Mouse (Mus musculus) heart, postnatal 4 days (tissue): ENCODE results near the gene Rag2. TPM values are rescaled to one million over a fixed set of nuclear protein-coding genes. Genes with fewer than 3 reads are reported as not detected.
A peak's percentile ranks its signal among the peaks of the same experiment; 100 is the strongest.

ENCODE experiments used
- DNase-seq: peaks from one replicate; pipeline ENCODE4 v3.0.0; 2021
- total RNA-seq, 2 experiments: library from RNA; stranded (reverse); gene quantifications; 2 replicates each; pipeline ENCODE4 v1.2.3; 2021

Rag2 gene
- not detected for total RNA-seq

- DNase-seq: no peak
These were observed at the start of gene Rag2 for GRCm38 (mm10) chr2:101624526-101624925. Rag2 (plus strand) TSS chr2:101624718.

- DNase-seq: no peak
These were observed 47.3 kb upstream of the Rag2 start for GRCm38 (mm10) chr2:101577243-101577642.

DNA sequence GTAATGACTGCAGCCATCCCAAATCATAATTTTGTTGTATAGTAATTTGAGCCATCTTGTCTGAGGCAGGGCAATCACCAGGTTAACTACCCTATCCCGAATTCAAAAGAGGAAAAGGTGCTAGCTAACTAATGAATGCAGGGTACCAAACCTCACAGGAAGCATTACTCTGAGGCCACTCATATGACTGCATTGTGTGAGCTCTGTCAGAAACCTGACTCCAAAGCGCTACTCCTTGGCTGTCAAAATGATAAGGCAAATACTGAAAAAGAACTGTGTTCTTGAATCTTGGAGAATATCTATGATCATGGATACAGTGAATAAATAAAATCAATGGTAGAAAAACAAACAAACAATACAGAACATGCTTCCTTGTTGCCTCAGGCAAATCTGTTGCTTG lies 44.5 kb upstream of the Rag2 start:
- DNase-seq: no peak

- DNase-seq: no peak
These were observed 44.1 kb upstream of the Rag2 start for GRCm38 (mm10) chr2:101580428-101580827.

- no peak for DNase-seq
These were observed 43.5 kb upstream of the Rag2 start for GRCm38 (mm10) chr2:101580977-101581376.

- no peak for DNase-seq
These were observed 43.1 kb upstream of the Rag2 start for GRCm38 (mm10) chr2:101581418-101581817.

- DNase-seq: no peak
These were observed 33.2 kb upstream of the Rag2 start for GRCm38 (mm10) chr2:101591356-101591755.

GRCm38 (mm10) chr2:101592023-101592841 lies 32.3 kb upstream of the Rag2 start:
- DNase-seq: no peak

GRCm38 (mm10) chr2:101592886-101593285 lies 31.6 kb upstream of the Rag2 start:
- DNase-seq: no peak

GRCm38 (mm10) chr2:101594681-101595080 lies 29.8 kb upstream of the Rag2 start:
- no peak for DNase-seq

DNA sequence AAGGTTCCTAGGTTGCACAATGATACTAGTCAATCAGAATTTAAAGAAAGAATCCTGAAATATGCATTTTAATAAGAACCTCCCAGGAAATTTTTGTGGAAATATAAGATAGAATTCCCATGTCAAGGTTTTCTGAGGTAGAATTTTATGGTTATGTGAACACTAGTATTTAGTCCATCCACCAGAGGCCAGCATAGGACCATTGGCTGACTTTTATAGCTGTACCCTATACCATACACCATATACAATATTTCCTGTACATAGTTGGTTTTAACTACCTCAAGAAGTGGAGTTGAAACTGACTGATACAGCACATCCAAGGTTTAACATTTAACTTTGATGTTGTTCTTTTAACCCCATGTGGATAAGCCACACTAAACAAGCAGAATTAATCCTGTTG lies 27.3 kb upstream of the Rag2 start:
- no peak for DNase-seq

- no peak for DNase-seq
These were observed 26.0 kb upstream of the Rag2 start for GRCm38 (mm10) chr2:101598190-101599181.

GRCm38 (mm10) chr2:101600703-101601102 lies 23.8 kb upstream of the Rag2 start:
- peak; percentile 42 for DNase-seq

GRCm38 (mm10) chr2:101603099-101603498 lies 21.4 kb upstream of the Rag2 start:
- DNase-seq: no peak

DNA sequence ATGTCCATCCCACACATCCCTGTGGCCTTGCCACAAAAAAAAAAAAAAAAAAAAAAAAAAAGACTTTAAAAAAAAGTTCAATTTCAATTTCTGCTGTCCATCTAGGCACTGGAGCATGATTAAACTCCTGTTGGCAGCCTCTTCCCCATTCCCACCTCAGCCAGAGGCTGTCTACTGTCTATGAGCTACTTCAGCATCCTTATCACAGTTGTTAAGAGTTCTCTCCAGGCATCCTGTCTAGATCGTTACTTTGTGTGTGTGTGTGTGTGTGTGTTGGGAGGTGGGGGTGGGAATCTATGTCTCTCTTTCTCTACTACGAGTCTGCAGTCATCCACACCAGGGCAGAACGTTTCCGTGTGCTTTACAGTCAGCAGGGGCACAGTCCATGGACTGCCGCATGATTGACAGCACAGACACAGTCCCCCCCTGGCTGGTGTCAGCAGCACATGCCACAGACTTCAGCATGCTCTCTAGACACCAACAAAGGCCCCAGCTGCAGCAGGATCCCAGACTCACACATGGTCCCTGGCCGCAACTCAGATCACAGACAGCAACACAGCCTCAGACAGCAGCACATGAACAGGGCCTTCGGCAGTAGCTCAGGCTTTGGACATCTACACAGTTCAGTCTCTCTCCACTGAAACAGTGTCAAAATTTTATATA lies 16.2 kb upstream of the Rag2 start:
- DNase-seq: no peak

DNA sequence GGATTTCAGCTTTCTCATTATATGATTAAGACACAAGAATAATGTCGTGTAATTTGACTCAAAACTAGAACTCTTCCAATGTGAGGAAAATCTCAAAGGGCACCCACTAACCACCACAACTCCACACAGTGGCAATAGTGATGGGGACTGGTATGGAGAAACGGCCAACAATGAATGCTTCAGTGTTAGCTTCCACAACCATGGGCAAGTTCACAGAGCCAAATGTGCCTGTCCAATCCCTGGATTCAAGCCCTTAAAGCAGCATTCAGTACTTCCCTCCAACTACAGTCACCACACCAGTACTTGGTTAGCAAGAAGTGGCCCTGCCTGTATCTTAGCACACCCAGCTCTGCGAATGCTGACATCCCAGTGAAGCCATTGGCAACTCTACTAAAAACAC lies 13.7 kb upstream of the Rag2 start:
- DNase-seq: no peak

DNA sequence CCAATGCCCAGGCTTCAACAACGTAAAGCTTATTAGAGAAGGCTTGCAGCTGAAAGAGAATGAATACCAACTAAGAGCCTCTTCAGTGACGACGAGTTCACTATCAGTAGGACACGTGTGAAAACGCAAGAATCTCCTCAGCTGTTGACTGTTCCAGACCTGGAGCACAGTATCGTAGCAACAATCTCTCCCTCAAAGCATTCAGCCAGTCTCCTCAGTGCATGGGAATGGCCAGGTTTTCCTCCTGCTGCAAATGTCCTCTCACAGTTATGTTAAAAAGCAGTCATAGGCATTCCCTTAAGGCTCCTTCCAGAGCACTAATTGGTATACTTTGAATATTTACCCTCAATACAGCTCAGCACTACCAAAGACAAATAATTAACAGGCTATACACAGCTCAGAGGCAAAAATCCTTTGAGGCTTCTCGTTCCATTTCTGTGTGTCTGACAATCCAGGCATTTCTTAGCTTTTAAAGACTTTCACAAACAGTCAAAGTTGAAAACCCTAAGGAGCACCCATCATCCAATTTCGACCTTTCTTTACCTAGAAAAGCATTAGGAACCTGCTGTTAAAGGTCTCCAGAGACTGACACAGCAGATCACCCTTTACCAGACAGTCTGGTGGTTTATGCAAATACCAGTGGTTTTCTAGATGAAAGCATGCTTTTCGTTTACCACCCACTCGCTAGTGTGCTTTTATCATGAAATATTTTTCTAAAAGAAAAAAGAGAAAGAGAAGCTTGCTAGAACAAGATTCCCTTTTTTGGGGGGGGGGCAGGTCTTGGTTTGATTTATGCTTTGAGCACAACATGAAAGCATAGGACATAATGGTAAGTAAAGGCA lies 8.8 kb upstream of the Rag2 start:
- no peak for DNase-seq

DNA sequence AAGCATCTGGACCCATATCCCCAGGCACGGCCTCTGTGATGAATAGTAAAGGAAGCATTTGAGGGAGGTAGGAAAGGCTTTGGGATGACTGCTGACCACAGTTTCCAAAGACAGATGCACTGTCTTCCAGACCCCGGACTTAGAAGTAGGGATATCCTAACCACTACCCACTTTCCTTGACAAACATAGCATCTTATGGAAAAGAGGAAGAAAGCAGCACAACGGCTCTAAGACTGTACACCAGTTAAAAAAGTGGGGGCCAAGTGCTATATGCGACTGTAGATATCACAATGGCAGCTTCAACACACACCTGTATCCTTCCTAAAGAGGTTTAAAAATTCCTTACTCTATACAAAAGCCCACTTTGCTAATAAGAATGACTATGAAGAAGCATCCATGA lies 6.1 kb upstream of the Rag2 start:
- DNase-seq: no peak

DNA sequence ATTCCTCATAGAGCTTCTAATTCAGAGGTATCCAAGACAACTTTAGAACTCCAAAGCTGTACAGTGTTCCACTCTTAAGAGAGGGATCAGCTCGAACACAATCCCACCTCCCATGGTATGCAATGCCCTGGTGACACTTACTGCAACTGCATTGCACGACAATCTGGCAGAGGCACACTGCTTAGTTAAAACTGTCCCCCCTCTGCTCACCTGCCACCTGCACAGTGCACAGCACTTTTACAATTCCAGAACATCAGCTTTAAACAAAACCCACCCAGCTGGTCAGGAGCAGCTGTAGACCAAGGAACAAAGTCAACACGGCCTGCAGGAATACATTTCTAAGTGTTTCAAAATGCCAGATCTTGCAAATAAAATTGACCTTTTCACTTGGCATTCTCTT lies 3.6 kb upstream of the Rag2 start:
- DNase-seq: no peak

DNA sequence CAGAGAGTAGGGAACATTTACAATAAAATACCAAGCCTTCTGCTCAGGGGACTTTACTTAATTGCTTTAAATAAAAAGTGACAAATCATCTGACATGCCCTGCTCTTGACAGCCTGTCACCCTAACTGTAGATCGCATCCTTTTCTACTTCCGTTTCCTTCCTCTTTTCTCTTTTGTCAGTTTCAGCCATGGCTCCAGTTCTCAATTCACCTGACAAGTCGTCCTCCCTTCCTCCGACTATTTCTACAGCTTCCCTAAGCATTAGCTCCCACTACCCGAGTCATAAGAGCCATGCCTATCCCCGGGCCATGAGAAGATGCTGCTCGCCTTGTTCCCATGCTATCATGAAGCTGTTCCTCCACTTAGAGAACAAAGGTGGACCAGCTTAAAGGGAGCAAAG lies 2.9 kb upstream of the Rag2 start:
- DNase-seq: no peak

GRCm38 (mm10) chr2:101623042-101623441 lies 1.5 kb upstream of the Rag2 start:
- no peak for DNase-seq

GRCm38 (mm10) chr2:101624011-101624410 lies 507 bp upstream of the Rag2 start:
- DNase-seq: no peak
